Mouse (Mus musculus) embryo, embryonic 10.5 days (tissue): ENCODE measurements at regions not wholly inside any gene's neighbourhood (a gene's known extent, or its start where the extent isn't known, plus 50 kb on each side); places are given as distances from the start of the nearest gene placed in this dataset.
A peak's percentile ranks its signal among the peaks of the same experiment; 100 is the strongest.

Experiments
- DNase-seq: peaks from one replicate; pipeline ENCODE4 v3.0.0-alpha.2; 2015; ENCODE audit warnings: low spot score

- DNase-seq, result no peak
Observed at GRCm38 (mm10) chr19:24622776-24623175, 51.0 kb upstream of the Tmem252 start.

- no peak for DNase-seq
Observed at GRCm38 (mm10) chr19:24622309-24622708, 51.5 kb upstream of the Tmem252 start.

- peak; percentile 87 for DNase-seq
Observed at GRCm38 (mm10) chr19:24621610-24622220, 52.1 kb upstream of the Tmem252 start.

- DNase-seq, result no peak
Observed at GRCm38 (mm10) chr19:24615762-24616310, 58.0 kb upstream of the Tmem252 start.

GRCm38 (mm10) chr19:24607884-24608283 lies 52.2 kb upstream of the Pip5k1b start:
- DNase-seq, result no peak

DNA sequence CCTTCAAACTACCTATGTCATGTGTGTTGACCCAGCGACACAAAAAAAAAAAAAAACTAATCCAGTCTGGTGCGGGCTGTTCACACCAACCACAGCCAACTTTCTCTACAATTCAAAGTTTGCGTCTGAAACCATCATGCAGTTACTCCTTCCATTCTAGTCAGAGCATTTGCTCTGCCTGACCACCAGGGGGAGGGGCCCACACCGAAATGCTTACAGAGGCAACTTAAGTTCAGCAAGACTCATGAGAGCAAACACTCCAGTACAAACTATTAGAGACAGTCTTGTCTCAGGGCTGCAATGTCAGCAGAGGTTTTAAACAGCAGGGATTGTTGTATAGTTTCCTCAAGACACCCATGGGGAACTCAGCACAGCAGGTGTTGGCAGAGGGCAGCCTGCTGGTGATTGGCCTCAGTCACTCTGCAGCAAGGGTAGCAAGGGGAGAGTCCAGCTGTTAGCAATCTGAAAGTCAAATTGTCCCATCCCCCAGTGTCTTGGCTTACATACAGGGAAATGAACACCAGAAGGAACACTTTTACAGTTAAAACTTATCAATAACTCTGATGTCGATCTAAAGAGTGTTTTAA lies 50.8 kb upstream of the Pip5k1b start:
- peak; percentile 17 for DNase-seq
